Mouse (Mus musculus): ENCODE measurements at regions not wholly inside any gene's neighbourhood (a gene's known extent, or its start where the extent isn't known, plus 50 kb on each side); places are given as distances from the start of the nearest gene placed in this dataset.
A peak's percentile ranks its signal among the peaks of the same experiment; 100 is the strongest.

- Histone ChIP-seq H3K9me3 (ENCODE audit: low read length) (no peaks in the 10 kb centered on the region), H3K9ac (replicated peaks; ENCODE audit: low read length, poor library complexity, severe bottlenecking) (no peak overlapping the region), H3K4me3 (ENCODE audit: low read depth, low read length) (no peak overlapping the region), H3K36me3 (ENCODE audit: insufficient read depth, low read length) (no peaks in the 10 kb centered on the region), H3K27me3 (ENCODE audit: insufficient read depth, low read length) (no peaks in the 10 kb centered on the region), H3K4me1 (ENCODE audit: insufficient read depth, low read length) (no peaks in the 10 kb centered on the region), H3K27ac (ENCODE audit: low read depth, low read length) (no peak overlapping the region), H3K4me2 (ENCODE audit: low read depth, low read length, poor library complexity, severe bottlenecking) (no peak overlapping the region)
- WGBS, result 66% methylated on average over 6 of the region's 6 CpGs
- DNase-seq (ENCODE audit: low spot score) (no peak), ATAC-seq (ENCODE audit: low FRiP score) (no peak)
- TF ChIP-seq CTCF (IDR thresholded peaks at IDR 0.05), result no peak
Measured at GRCm38 (mm10) chr17:47276639-47277038, 92.0 kb upstream of the Mrps10 start.

GRCm38 (mm10) chr17:47275796-47276311 is 92.8 kb upstream of the Mrps10 start:
- Histone ChIP-seq H3K9me3 (ENCODE audit: low read length) (no peaks in the 10 kb centered on the region), H3K36me3 (ENCODE audit: insufficient read depth, low read length) (no peaks in the 10 kb centered on the region), H3K27ac (ENCODE audit: low read depth, low read length) (no peak overlapping the region), H3K4me3 (ENCODE audit: low read depth, low read length) (no peak overlapping the region), H3K4me2 (ENCODE audit: low read depth, low read length, poor library complexity, severe bottlenecking) (no peak overlapping the region), H3K27me3 (ENCODE audit: insufficient read depth, low read length) (no peaks in the 10 kb centered on the region), H3K9ac (replicated peaks; ENCODE audit: low read length, poor library complexity, severe bottlenecking) (no peak overlapping the region), H3K4me1 (ENCODE audit: insufficient read depth, low read length) (no peaks in the 10 kb centered on the region)
- no peak for ATAC-seq (ENCODE audit: low FRiP score)
- TF ChIP-seq CTCF (IDR thresholded peaks at IDR 0.05), result no peak
- DNase-seq (ENCODE audit: low spot score), result no peak
- 65% methylated on average over 19 of the region's 19 CpGs for WGBS

- Histone ChIP-seq H3K36me3 (ENCODE audit: insufficient read depth, low read length) (no peaks in the 10 kb centered on the region), H3K4me2 (ENCODE audit: low read depth, low read length, poor library complexity, severe bottlenecking) (no peak overlapping the region), H3K9ac (replicated peaks; ENCODE audit: low read length, poor library complexity, severe bottlenecking) (no peak overlapping the region), H3K27ac (ENCODE audit: low read depth, low read length) (no peak overlapping the region), H3K27me3 (ENCODE audit: insufficient read depth, low read length) (no peaks in the 10 kb centered on the region), H3K9me3 (ENCODE audit: low read length) (no peaks in the 10 kb centered on the region), H3K4me3 (ENCODE audit: low read depth, low read length) (no peak overlapping the region), H3K4me1 (ENCODE audit: insufficient read depth, low read length) (no peaks in the 10 kb centered on the region)
- DNase-seq (ENCODE audit: low spot score), result no peak
- 95% methylated on average over 7 of the region's 7 CpGs for WGBS
- ATAC-seq (ENCODE audit: low FRiP score), result no peak
- no peak for TF ChIP-seq CTCF (IDR thresholded peaks at IDR 0.05)
Measured at GRCm38 (mm10) chr17:47273309-47273708, 95.4 kb upstream of the Mrps10 start.

GRCm38 (mm10) chr17:47271979-47272677 is 96.6 kb upstream of the Mrps10 start:
- Histone ChIP-seq H3K27me3 (ENCODE audit: insufficient read depth, low read length) (no peaks in the 10 kb centered on the region), H3K4me3 (ENCODE audit: low read depth, low read length) (no peak overlapping the region), H3K4me2 (ENCODE audit: low read depth, low read length, poor library complexity, severe bottlenecking) (no peak overlapping the region), H3K9ac (replicated peaks; ENCODE audit: low read length, poor library complexity, severe bottlenecking) (no peak overlapping the region), H3K4me1 (ENCODE audit: insufficient read depth, low read length) (no peaks in the 10 kb centered on the region), H3K36me3 (ENCODE audit: insufficient read depth, low read length) (no peaks in the 10 kb centered on the region), H3K9me3 (ENCODE audit: low read length) (no peaks in the 10 kb centered on the region), H3K27ac (ENCODE audit: low read depth, low read length) (no peak overlapping the region)
- WGBS, result 85% methylated on average over 7 of the region's 7 CpGs
- DNase-seq (ENCODE audit: low spot score) (peak; percentile 67), ATAC-seq (ENCODE audit: low FRiP score) (no peak)
- TF ChIP-seq CTCF (IDR thresholded peaks at IDR 0.05), result no peak

GRCm38 (mm10) chr17:47269053-47269891 is 99.4 kb upstream of the Mrps10 start:
- H3K9me3 ChIP-seq (ENCODE audit: low read length), result no peaks in the 10 kb centered on the region
- WGBS, result 84% methylated on average over 19 of the region's 19 CpGs
- H3K9ac ChIP-seq (replicated peaks; ENCODE audit: low read length, poor library complexity, severe bottlenecking), result no peak overlapping the region
- ATAC-seq (ENCODE audit: low FRiP score) (no peak), DNase-seq (ENCODE audit: low spot score) (peak; percentile 37)
- no peaks in the 10 kb centered on the region for H3K27me3 ChIP-seq (ENCODE audit: insufficient read depth, low read length)
- H3K4me3 ChIP-seq (ENCODE audit: low read depth, low read length), result no peak overlapping the region
- no peak overlapping the region for H3K4me2 ChIP-seq (ENCODE audit: low read depth, low read length, poor library complexity, severe bottlenecking)
- no peaks in the 10 kb centered on the region for H3K4me1 ChIP-seq (ENCODE audit: insufficient read depth, low read length)
- H3K36me3 ChIP-seq (ENCODE audit: insufficient read depth, low read length), result no peaks in the 10 kb centered on the region
- H3K27ac ChIP-seq (ENCODE audit: low read depth, low read length), result no peak overlapping the region
- peak; percentile 23; the same call in 1 of the 2 replicates for TF ChIP-seq CTCF (IDR thresholded peaks at IDR 0.05)

GRCm38 (mm10) chr17:47267843-47268242 is 100.8 kb upstream of the Mrps10 start:
- H3K4me3 ChIP-seq (ENCODE audit: low read depth, low read length), result no peak overlapping the region
- 88% methylated on average over 4 of the region's 4 CpGs for WGBS
- ATAC-seq (ENCODE audit: low FRiP score), result no peak

More at GRCm38 (mm10) chr17:47267843-47268242, 100.8 kb upstream of the Mrps10 start:
- Histone ChIP-seq H3K9me3 (ENCODE audit: low read length) (no peaks in the 10 kb centered on the region), H3K9ac (replicated peaks; ENCODE audit: low read length, poor library complexity, severe bottlenecking) (no peak overlapping the region), H3K4me1 (ENCODE audit: insufficient read depth, low read length) (no peaks in the 10 kb centered on the region), H3K36me3 (ENCODE audit: insufficient read depth, low read length) (no peaks in the 10 kb centered on the region), H3K27ac (ENCODE audit: low read depth, low read length) (no peak overlapping the region), H3K27me3 (ENCODE audit: insufficient read depth, low read length) (no peaks in the 10 kb centered on the region), H3K4me2 (ENCODE audit: low read depth, low read length, poor library complexity, severe bottlenecking) (no peak overlapping the region)
- TF ChIP-seq CTCF (IDR thresholded peaks at IDR 0.05), result peak; percentile 52
- no peak for DNase-seq (ENCODE audit: low spot score)
